Mouse (Mus musculus): ENCODE data around the gene Adgrv1.

- TF ChIP-seq POLR2A (IDR thresholded peaks at IDR 0.05; ENCODE audit: low read depth, low read length) (no peak), CTCF (IDR thresholded peaks at IDR 0.05; ENCODE audit: borderline replicate concordance, insufficient read depth, low read length) (no peak)
These were observed 231.2 kb downstream of the Adgrv1 start for GRCm38 (mm10) chr13:81401742-81402141.

All from embryonic fibroblast, embryonic 13.5 days (primary cell).